7 mouse cellular contexts compared by ENCODE assay signal in genomic region chr1:82787414-82787813, GRCm38 (mm10). TPM values are rescaled to one million over a fixed set of nuclear protein-coding genes. Genes with fewer than 3 reads are reported as not detected.
DNase-seq lines count a peak whose midpoint lies in the region; ATAC-seq lines count a peak whose summit lies in the region.

No protein-coding gene starts in this region.

- H3K27me3 ChIP-seq in hindbrain, embryonic 10.5 days (ENCODE audit: insufficient read depth, poor library complexity, severe bottlenecking) = no peaks in the 10 kb centered on the region
- no peaks in the 10 kb centered on the region for H3K27me3 ChIP-seq in lung, embryonic 16.5 days (ENCODE audit: control insufficient read depth, insufficient read depth, low read depth, low read length)

- no peak overlapping the region for H3K27ac ChIP-seq in hindbrain, embryonic 10.5 days
- no peak overlapping the region for H3K27ac ChIP-seq in lung, embryonic 16.5 days (ENCODE audit: low read length)

- 10% methylated on average over 2 of the region's 2 CpGs for WGBS in hindbrain, embryonic 10.5 days
- 0% methylated on average over 2 of the region's 2 CpGs for WGBS in lung, embryonic 16.5 days

- no peaks in the 10 kb centered on the region for H3K9me3 ChIP-seq in hindbrain, embryonic 10.5 days
- H3K9me3 ChIP-seq in lung, embryonic 16.5 days (ENCODE audit: control insufficient read depth, low read length) = no peaks in the 10 kb centered on the region

- no peak overlapping the region for H3K4me2 ChIP-seq in lung, embryonic 16.5 days (ENCODE audit: low read depth, low read length)

- no peak overlapping the region for H3K4me3 ChIP-seq in hindbrain, embryonic 10.5 days
- no peak overlapping the region for H3K4me3 ChIP-seq in lung, embryonic 16.5 days (ENCODE audit: low read length)

- peak; percentile 45 for DNase-seq in WW6 (ENCODE audit: low read depth, low spot score)
- peak; percentile 51 for DNase-seq in cerebellum, adult 9-10 months
- DNase-seq in frontal cortex, adult 2 months (ENCODE audit: extremely low spot score in 1 of 2, low spot score in 1 of 2) = peak; percentile 25 to 82
- DNase-seq in hindbrain, embryonic 10.5 days (ENCODE audit: low spot score) = peak; percentile 43
- peak; percentile 50 to 73 for DNase-seq in layer of hippocampus, adult 8-10 months (ENCODE audit: low spot score in 2 of 2)
- peak; percentile 36 for DNase-seq in retina, adult 2 months (ENCODE audit: low read depth, low spot score)

- peak; percentile 95 for ATAC-seq in lung, embryonic 16.5 days (ENCODE audit: low read depth)

- no peak overlapping the region for H3K9ac ChIP-seq in lung, embryonic 16.5 days (ENCODE audit: low read length)

- no peaks in the 10 kb centered on the region; the same call in 1 of the 2 replicates for H3K4me1 ChIP-seq in hindbrain, embryonic 10.5 days (replicated peaks)
- H3K4me1 ChIP-seq in lung, embryonic 16.5 days (replicated peaks; ENCODE audit: control insufficient read depth, insufficient read depth, low read length) = peaks cover 2% of the 10 kb centered on the region

- H3K36me3 ChIP-seq in hindbrain, embryonic 10.5 days = no peaks in the 10 kb centered on the region
- H3K36me3 ChIP-seq in lung, embryonic 16.5 days (ENCODE audit: control insufficient read depth, insufficient read depth, low read length) = no peaks in the 10 kb centered on the region

RNA-seq across cellular contexts. Expression of gene Gm47791, which starts 16.4 kb away (rescaled TPM):
- polyA plus RNA-seq in frontal cortex, adult 2 months (2012; rRNA removed) = not detected in 2 replicates
- not detected in 2 replicates for polyA plus RNA-seq in hindbrain, embryonic 10.5 days (2016; fragmentation: Nextera tagmentation; extraction: Ambion mirVana)
- not detected for total RNA-seq in layer of hippocampus, adult 8-10 months (2022)
- not detected in 2 replicates for polyA plus RNA-seq in lung, embryonic 16.5 days (2015; fragmentation: Nextera tagmentation; extraction: Ambion mirVana)

RNA-seq across cellular contexts. Expression of gene Tm4sf20, which starts 19.2 kb away (rescaled TPM):
- polyA plus RNA-seq in frontal cortex, adult 2 months (2012; rRNA removed) = not detected in 2 replicates
- polyA plus RNA-seq in hindbrain, embryonic 10.5 days (2016; fragmentation: Nextera tagmentation; extraction: Ambion mirVana) = 0.13 TPM in 1 of 2 replicates, not detected in the other
- not detected for total RNA-seq in layer of hippocampus, adult 8-10 months (2022)
- polyA plus RNA-seq in lung, embryonic 16.5 days (2015; fragmentation: Nextera tagmentation; extraction: Ambion mirVana) = not detected in 2 replicates

RNA-seq across cellular contexts. Expression of gene Agfg1, which starts 51.9 kb away (rescaled TPM):
- polyA plus RNA-seq in frontal cortex, adult 2 months (2012; rRNA removed) = 36.0 and 36.3 TPM in 2 replicates
- polyA plus RNA-seq in hindbrain, embryonic 10.5 days (2016; fragmentation: Nextera tagmentation; extraction: Ambion mirVana) = 27.6 and 34.5 TPM in 2 replicates
- total RNA-seq in layer of hippocampus, adult 8-10 months (2022) = 10 to 100 TPM; 61.6 to 70.6 (median 67.7) TPM
- 30.8 and 31.4 TPM in 2 replicates for polyA plus RNA-seq in lung, embryonic 16.5 days (2015; fragmentation: Nextera tagmentation; extraction: Ambion mirVana)
